In genomic region chr1:176999011-176999410, GRCm38 (mm10) we compare ENCODE assay signal across 7 mouse cellular contexts.
DNase-seq lines count a peak whose midpoint lies in the region; ATAC-seq and TF ChIP-seq lines count a peak whose summit lies in the region.

No protein-coding gene starts in this region.

- H3K4me3 ChIP-seq in stomach, postnatal 0 days (ENCODE audit: low read depth, low read length), result no peak overlapping the region

- H3K36me3 ChIP-seq in stomach, postnatal 0 days (ENCODE audit: control insufficient read depth, insufficient read depth, low read length), result no peaks in the 10 kb centered on the region

- TF ChIP-seq CTCF in stomach, postnatal 0 days (IDR thresholded peaks at IDR 0.05; ENCODE audit: low read depth), result peak; percentile 51

- peaks cover 4% of the 10 kb centered on the region; the same call in 1 of the 2 replicates for H3K4me1 ChIP-seq in stomach, postnatal 0 days (replicated peaks; ENCODE audit: control insufficient read depth, insufficient read depth)

- H3K27me3 ChIP-seq in stomach, postnatal 0 days (ENCODE audit: control insufficient read depth, insufficient read depth, low read length), result no peaks in the 10 kb centered on the region

- no peaks in the 10 kb centered on the region for H3K9me3 ChIP-seq in stomach, postnatal 0 days (ENCODE audit: control insufficient read depth, low read length)

- no peak for TF ChIP-seq EP300 in stomach, postnatal 0 days (optimal IDR thresholded peaks at IDR 0.05)

- ATAC-seq in stomach, postnatal 0 days (ENCODE audit: low FRiP score, low TSS enrichment), result no peak

- DNase-seq in B cell, adult 2 months, result peak; percentile 71 to 76
- DNase-seq in Muller cell, postnatal 12 days (ENCODE audit: inconsistent ontology term), result peak; percentile 46
- DNase-seq in forelimb bud, embryonic 11.5 days (ENCODE audit: low read depth, low spot score), result peak; percentile 76
- DNase-seq in mesoderm, embryonic 11.5 days (ENCODE audit: low read depth, low spot score), result peak; percentile 88
- DNase-seq in stomach, postnatal 0 days (ENCODE audit: low spot score), result no peak
- DNase-seq in adrenal gland, postnatal 36 days, result no peak
- no peak for DNase-seq in ovary, postnatal 10 days (ENCODE audit: low spot score)

- H3K27ac ChIP-seq in stomach, postnatal 0 days (replicated peaks), result no peak overlapping the region

- H3K4me2 ChIP-seq in stomach, postnatal 0 days (replicated peaks; ENCODE audit: low read depth), result no peak overlapping the region

- 48% methylated on average over 6 of the region's 6 CpGs for WGBS in stomach, postnatal 0 days

- no peak overlapping the region for H3K9ac ChIP-seq in stomach, postnatal 0 days (ENCODE audit: low read length)

Comparison
In these comparisons a context has a peak if more than half of its experiments do, and no peak if none do; other contexts are left out.
1. DNase-seq: peak in B cell, adult 2 months (2 of 2), Muller cell, postnatal 12 days (single experiment), forelimb bud, embryonic 11.5 days (single experiment) and mesoderm, embryonic 11.5 days (single experiment); none in stomach, postnatal 0 days (single experiment), adrenal gland, postnatal 36 days (0 of 2) and ovary, postnatal 10 days (single experiment).